Comparison of ENCODE assay signal across 9 mouse cellular contexts in the genomic region with DNA sequence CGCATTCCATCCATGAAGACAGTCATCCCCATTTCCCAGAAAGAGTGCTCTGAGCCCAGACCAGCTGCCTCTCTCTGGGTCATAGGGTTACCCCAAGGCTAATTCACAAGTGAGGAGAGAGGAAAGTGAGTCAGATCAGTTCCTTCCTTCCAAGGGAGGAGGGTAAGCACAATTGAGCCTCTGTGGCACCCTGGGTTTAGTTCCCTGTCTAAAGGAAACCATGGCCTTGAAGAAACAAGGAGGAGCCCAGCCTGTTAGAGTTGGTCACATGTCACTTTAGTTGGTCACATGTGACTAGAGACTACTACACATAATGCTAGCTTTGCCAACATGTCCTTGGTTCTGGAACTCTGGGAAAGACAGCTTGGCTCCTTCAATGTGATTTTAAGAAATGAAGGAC. TPM values are rescaled to one million over a fixed set of nuclear protein-coding genes. Genes with fewer than 3 reads are reported as not detected.
A peak's percentile ranks its signal among the peaks of the same experiment; 100 is the strongest.
DNase-seq lines count a peak whose midpoint lies in the region; ATAC-seq and TF ChIP-seq lines count a peak whose summit lies in the region.
"Had no signal": no experiment of that assay in that cellular context is flagged by ENCODE, and none has a peak within 500 bp of the region (broad histone marks: within the 10 kb centered on the region; RNA-seq: fewer than 3 reads in every experiment).

No protein-coding gene starts in this region.

- H3K36me3 ChIP-seq in hindbrain, embryonic 14.5 days (replicated peaks; ENCODE audit: control insufficient read depth, insufficient read depth), result no peaks in the 10 kb centered on the region
- no peaks in the 10 kb centered on the region for H3K36me3 ChIP-seq in hindbrain, embryonic 16.5 days (ENCODE audit: control insufficient read depth, insufficient read depth, low read length)
- peaks cover 0 to 29% of the 10 kb centered on the region in 2 experiments; a peak in 2 of 4 replicates for H3K36me3 ChIP-seq in MEL (ENCODE audit: control insufficient read depth in 1 of 2, insufficient read depth in 2 of 2, low read length in 2 of 2)
- H3K36me3 ChIP-seq in embryonic facial prominence, embryonic 10.5 days (replicated peaks), result no peaks in the 10 kb centered on the region
- H3K36me3 ChIP-seq in liver, embryonic 11.5 days (ENCODE audit: control insufficient read depth, insufficient read depth, low read length), result no peaks in the 10 kb centered on the region

- TF ChIP-seq EP300 in MEL (IDR thresholded peaks at IDR 0.05; ENCODE audit: low read depth in 1 of 2, low read length in 2 of 2), result no peak

- no peak overlapping the region for H3K9ac ChIP-seq in hindbrain, embryonic 14.5 days
- H3K9ac ChIP-seq in hindbrain, embryonic 16.5 days (ENCODE audit: low read depth, low read length), result no peak overlapping the region
- H3K9ac ChIP-seq in MEL (ENCODE audit: control insufficient read depth, low read depth, low read length, poor library complexity, severe bottlenecking), result no peak overlapping the region
- no peak overlapping the region for H3K9ac ChIP-seq in liver, embryonic 11.5 days (ENCODE audit: low read depth, low read length)

- no peak for ATAC-seq in hindbrain, embryonic 14.5 days (ENCODE audit: low FRiP score)
- ATAC-seq in hindbrain, embryonic 16.5 days, result no peak
- ATAC-seq in liver, embryonic 11.5 days (replicated peaks; ENCODE audit: low FRiP score), result no peak

- no peak for TF ChIP-seq CTCF in MEL (IDR thresholded peaks at IDR 0.05 in 2 of 3, conservative IDR thresholded peaks at IDR 0.05 in 1 of 3; ENCODE audit: control insufficient read depth in 1 of 3, insufficient read depth in 1 of 3, low read depth in 2 of 3, low read length in 3 of 3, poor library complexity in 1 of 3, severe bottlenecking in 1 of 3)

- no peak overlapping the region for H3K4me3 ChIP-seq in hindbrain, embryonic 14.5 days (replicated peaks; ENCODE audit: low read length)
- H3K4me3 ChIP-seq in hindbrain, embryonic 16.5 days (ENCODE audit: low read length), result no peak overlapping the region
- H3K4me3 ChIP-seq in MEL (ENCODE audit: control insufficient read depth in 1 of 2, insufficient read depth in 1 of 2, low read depth in 2 of 2, low read length in 2 of 2), result no peak overlapping the region
- no peak overlapping the region for H3K4me3 ChIP-seq in embryonic facial prominence, embryonic 10.5 days
- no peak overlapping the region for H3K4me3 ChIP-seq in liver, embryonic 11.5 days (ENCODE audit: low read depth, low read length)

- H3K4me2 ChIP-seq in hindbrain, embryonic 14.5 days (replicated peaks), result no peak overlapping the region
- H3K4me2 ChIP-seq in hindbrain, embryonic 16.5 days (ENCODE audit: low read length), result no peak overlapping the region
- no peak overlapping the region for H3K4me2 ChIP-seq in liver, embryonic 11.5 days

- WGBS in hindbrain, embryonic 14.5 days, result 88% methylated on average over 1 of the region's 1 CpGs
- 100% methylated on average over 1 of the region's 1 CpGs for whole genome bisulfite sequencing in hindbrain, embryonic 16.5 days
- 83% methylated on average over 1 of the region's 1 CpGs for WGBS in embryonic facial prominence, embryonic 10.5 days
- 72% methylated on average over 1 of the region's 1 CpGs for WGBS in liver, embryonic 11.5 days

- TF ChIP-seq POLR2A in MEL (IDR thresholded peaks at IDR 0.05; ENCODE audit: control insufficient read depth in 1 of 2, insufficient read depth in 1 of 2, low read depth in 1 of 2, low read length in 2 of 2, poor library complexity in 1 of 2), result no peak

- 0 out of 2 replicates have a peak overlapping the region, but pooled peaks have one; percentile 6 for H3K27ac ChIP-seq in hindbrain, embryonic 14.5 days
- no peak overlapping the region for H3K27ac ChIP-seq in hindbrain, embryonic 16.5 days (ENCODE audit: low read depth, low read length)
- H3K27ac ChIP-seq in MEL (ENCODE audit: control insufficient read depth, low read depth, low read length), result peak overlapping the region; percentile 17
- peak overlapping the region; percentile 88 for H3K27ac ChIP-seq in embryonic facial prominence, embryonic 10.5 days (replicated peaks)
- H3K27ac ChIP-seq in liver, embryonic 11.5 days (ENCODE audit: low read depth, low read length), result peak overlapping the region; percentile 58; the same call in 1 of the 2 replicates

- H3K4me1 ChIP-seq in hindbrain, embryonic 14.5 days (replicated peaks; ENCODE audit: control insufficient read depth, insufficient read depth, low read length), result peaks cover 42% of the 10 kb centered on the region
- H3K4me1 ChIP-seq in hindbrain, embryonic 16.5 days (ENCODE audit: control insufficient read depth, insufficient read depth, low read depth, low read length), result peaks cover 38% of the 10 kb centered on the region
- peaks cover 24 to 44% of the 10 kb centered on the region in 2 experiments for H3K4me1 ChIP-seq in MEL (ENCODE audit: control insufficient read depth in 1 of 2, insufficient read depth in 2 of 2, low read length in 2 of 2)
- peaks cover 87% of the 10 kb centered on the region for H3K4me1 ChIP-seq in embryonic facial prominence, embryonic 10.5 days
- peaks cover 28% of the 10 kb centered on the region for H3K4me1 ChIP-seq in liver, embryonic 11.5 days (replicated peaks; ENCODE audit: control insufficient read depth, insufficient read depth, low read length)

- DNase-seq in hindbrain, embryonic 14.5 days (ENCODE audit: low spot score), result no peak
- peak; percentile 49 for DNase-seq in MEL (ENCODE audit: low read depth, low spot score)
- DNase-seq in embryonic facial prominence, embryonic 10.5 days (ENCODE audit: low spot score), result no peak
- DNase-seq in liver, embryonic 11.5 days (ENCODE audit: low spot score), result no peak
- DNase-seq in left cerebral cortex, adult 18-20 months (ENCODE audit: low spot score in 2 of 2), result no peak
- no peak for DNase-seq in cerebellum, adult 18-20 months
- no peak for DNase-seq in cerebellum, postnatal 14 days

- no peaks in the 10 kb centered on the region for H3K79me2 ChIP-seq in MEL (ENCODE audit: control insufficient read depth, insufficient read depth, low read length, poor library complexity)

- no peak for TF ChIP-seq RAD21 in MEL (IDR thresholded peaks at IDR 0.05; ENCODE audit: low read depth, low read length)

- no peaks in the 10 kb centered on the region for H3K27me3 ChIP-seq in hindbrain, embryonic 14.5 days (ENCODE audit: control insufficient read depth, insufficient read depth, low read length)
- H3K27me3 ChIP-seq in hindbrain, embryonic 16.5 days (replicated peaks; ENCODE audit: control insufficient read depth, insufficient read depth, low read length), result no peaks in the 10 kb centered on the region
- H3K27me3 ChIP-seq in MEL (ENCODE audit: control insufficient read depth in 1 of 2, insufficient read depth in 2 of 2, low read length in 2 of 2), result peaks cover 0 to 2% of the 10 kb centered on the region in 2 experiments; a peak in 1 of 4 replicates
- peaks cover 16% of the 10 kb centered on the region for H3K27me3 ChIP-seq in embryonic facial prominence, embryonic 10.5 days (replicated peaks; ENCODE audit: low read depth, poor library complexity, severe bottlenecking)
- 0 out of 2 replicates have a peak, but pooled peaks cover 12% of the 10 kb centered on the region for H3K27me3 ChIP-seq in liver, embryonic 11.5 days (replicated peaks; ENCODE audit: control insufficient read depth, insufficient read depth, low read length)

- H3K9me3 ChIP-seq in hindbrain, embryonic 14.5 days (ENCODE audit: control insufficient read depth, low read length), result no peaks in the 10 kb centered on the region
- no peaks in the 10 kb centered on the region for H3K9me3 ChIP-seq in hindbrain, embryonic 16.5 days (ENCODE audit: control insufficient read depth, low read length)
- H3K9me3 ChIP-seq in MEL (replicated peaks; ENCODE audit: insufficient read depth, low read length), result no peaks in the 10 kb centered on the region
- no peaks in the 10 kb centered on the region for H3K9me3 ChIP-seq in embryonic facial prominence, embryonic 10.5 days
- H3K9me3 ChIP-seq in liver, embryonic 11.5 days (ENCODE audit: control insufficient read depth, low read length), result no peaks in the 10 kb centered on the region

RNA-seq across cellular contexts. Expression of a gene that starts 14.5 kb away (rescaled TPM):
- 17.5 and 17.7 TPM in 2 replicates for polyA plus RNA-seq in hindbrain, embryonic 14.5 days (2014; fragmentation: Nextera tagmentation; extraction: Ambion mirVana)
- polyA plus RNA-seq in hindbrain, embryonic 16.5 days (2015; fragmentation: Nextera tagmentation; extraction: Ambion mirVana), result 10.0 and 13.0 TPM in 2 replicates
- total RNA-seq in MEL (2012; rRNA removed), result not detected in 2 replicates
- not detected for polyA plus RNA-seq in MEL (2012; ENCODE audit: insufficient read depth in 1 of 2, insufficient read length in 2 of 2, low read depth in 1 of 2, low replicate concordance in 2 of 2, missing spikeins in 1 of 2)
- 13.2 and 21.4 TPM in 2 replicates for polyA plus RNA-seq in embryonic facial prominence, embryonic 10.5 days (2016; fragmentation: Nextera tagmentation; extraction: Ambion mirVana)
- 5.9 and 6.2 TPM in 2 replicates for polyA plus RNA-seq in liver, embryonic 11.5 days (2014; fragmentation: Nextera tagmentation; extraction: Ambion mirVana)
- 10 to 100 TPM; 13.1 to 13.9 TPM for total RNA-seq in left cerebral cortex, adult 18-20 months (2021)

RNA-seq across cellular contexts. Expression of a gene that starts 45.3 kb away (rescaled TPM):
- 1.3 TPM in 2 replicates for polyA plus RNA-seq in hindbrain, embryonic 14.5 days (2014; fragmentation: Nextera tagmentation; extraction: Ambion mirVana)
- 1.3 and 2.7 TPM in 2 replicates for polyA plus RNA-seq in hindbrain, embryonic 16.5 days (2015; fragmentation: Nextera tagmentation; extraction: Ambion mirVana)
- 0.27 TPM in 1 of 2 replicates, not detected in the other for total RNA-seq in MEL (2012; rRNA removed)
- 100 to 1,000 TPM in 1 of 2 experiments, not detected in 1; 326 TPM for polyA plus RNA-seq in MEL (2012; ENCODE audit: insufficient read depth in 1 of 2, insufficient read length in 2 of 2, low read depth in 1 of 2, low replicate concordance in 2 of 2, missing spikeins in 1 of 2)
- polyA plus RNA-seq in embryonic facial prominence, embryonic 10.5 days (2016; fragmentation: Nextera tagmentation; extraction: Ambion mirVana), result 3.4 and 4.3 TPM in 2 replicates
- 4.7 and 5.0 TPM in 2 replicates for polyA plus RNA-seq in liver, embryonic 11.5 days (2014; fragmentation: Nextera tagmentation; extraction: Ambion mirVana)
- total RNA-seq in left cerebral cortex, adult 18-20 months (2021), result under 1 TPM; 0.35 to 0.73 TPM
- total RNA-seq: gastrocnemius, adult 8-10 months had no signal

RNA-seq across cellular contexts. Expression of a gene that starts 46.0 kb away (rescaled TPM):
- polyA plus RNA-seq in hindbrain, embryonic 14.5 days (2014; fragmentation: Nextera tagmentation; extraction: Ambion mirVana), result 199 and 205 TPM in 2 replicates
- 210 and 236 TPM in 2 replicates for polyA plus RNA-seq in hindbrain, embryonic 16.5 days (2015; fragmentation: Nextera tagmentation; extraction: Ambion mirVana)
- 80.2 and 87.6 TPM in 2 replicates for total RNA-seq in MEL (2012; rRNA removed)
- polyA plus RNA-seq in MEL (2012; ENCODE audit: insufficient read depth in 1 of 2, insufficient read length in 2 of 2, low read depth in 1 of 2, low replicate concordance in 2 of 2, missing spikeins in 1 of 2), result 100 to 1,000 TPM; 125 to 143 TPM
- 200 and 206 TPM in 2 replicates for polyA plus RNA-seq in embryonic facial prominence, embryonic 10.5 days (2016; fragmentation: Nextera tagmentation; extraction: Ambion mirVana)
- 115 and 123 TPM in 2 replicates for polyA plus RNA-seq in liver, embryonic 11.5 days (2014; fragmentation: Nextera tagmentation; extraction: Ambion mirVana)
- 100 to 1,000 TPM; 120 to 133 TPM for total RNA-seq in left cerebral cortex, adult 18-20 months (2021)

RNA-seq across cellular contexts. Expression of a gene that starts 55.5 kb away (rescaled TPM):
- polyA plus RNA-seq in hindbrain, embryonic 14.5 days (2014; fragmentation: Nextera tagmentation; extraction: Ambion mirVana), result 48.3 and 48.5 TPM in 2 replicates
- 53.2 and 55.0 TPM in 2 replicates for polyA plus RNA-seq in hindbrain, embryonic 16.5 days (2015; fragmentation: Nextera tagmentation; extraction: Ambion mirVana)
- total RNA-seq in MEL (2012; rRNA removed), result not detected in 2 replicates
- polyA plus RNA-seq in MEL (2012; ENCODE audit: insufficient read depth in 1 of 2, insufficient read length in 2 of 2, low read depth in 1 of 2, low replicate concordance in 2 of 2, missing spikeins in 1 of 2), result not detected
- polyA plus RNA-seq in embryonic facial prominence, embryonic 10.5 days (2016; fragmentation: Nextera tagmentation; extraction: Ambion mirVana), result 5.6 and 6.6 TPM in 2 replicates
- polyA plus RNA-seq in liver, embryonic 11.5 days (2014; fragmentation: Nextera tagmentation; extraction: Ambion mirVana), result 3.9 and 4.0 TPM in 2 replicates
- total RNA-seq in left cerebral cortex, adult 18-20 months (2021), result 10 to 100 TPM; 66.6 to 84.4 TPM
